In genomic region chr4:42950065-42950558, GRCm38 (mm10) we compare ENCODE assay signal across 8 mouse cellular contexts. TPM values are rescaled to one million over a fixed set of nuclear protein-coding genes. Genes with fewer than 3 reads are reported as not detected.
DNase-seq lines count a peak whose midpoint lies in the region; ATAC-seq and TF ChIP-seq lines count a peak whose summit lies in the region.

No protein-coding gene starts in this region.

- peak overlapping the region; percentile 91 for H3K4me2 ChIP-seq in hindbrain, postnatal 0 days (ENCODE audit: low read depth, low read length)

- H3K4me1 ChIP-seq in hindbrain, postnatal 0 days (ENCODE audit: insufficient read depth, low read length): peaks cover 63% of the 10 kb centered on the region

- no peak for TF ChIP-seq CTCF in gastrocnemius, adult 2 months (IDR thresholded peaks at IDR 0.05)
- TF ChIP-seq CTCF in hindbrain, postnatal 0 days (IDR thresholded peaks at IDR 0.05; ENCODE audit: low read depth): no peak

- DNase-seq in T-cell, adult 2 months (ENCODE audit: low spot score): peak; percentile 88
- peak; percentile 94 to 95 for DNase-seq in cerebellum, postnatal 10 days
- peak; percentile 96 for DNase-seq in gastrocnemius, adult 2 months
- DNase-seq in hindbrain, postnatal 0 days (ENCODE audit: low spot score): peak; percentile 92
- DNase-seq in left cerebral cortex, postnatal 14 days (ENCODE audit: low spot score in 2 of 2): peak; percentile 88 to 92
- peak; percentile 93 for DNase-seq in mesoderm, embryonic 11.5 days (ENCODE audit: low read depth, low spot score)
- peak; percentile 89 for DNase-seq in right cerebral cortex, postnatal 25 days

- no peaks in the 10 kb centered on the region for H3K9me3 ChIP-seq in hindbrain, postnatal 0 days (ENCODE audit: low read length)

- no peaks in the 10 kb centered on the region for H3K36me3 ChIP-seq in hindbrain, postnatal 0 days (ENCODE audit: insufficient read depth, low read length)

- peak overlapping the region; percentile 93 for H3K4me3 ChIP-seq in gastrocnemius, adult 2 months
- H3K4me3 ChIP-seq in hindbrain, postnatal 0 days (ENCODE audit: low read length): peak overlapping the region; percentile 78

- 1% methylated on average over 17 of the region's 27 CpGs for WGBS in hindbrain, postnatal 0 days

- peak overlapping the region; percentile 94 for H3K9ac ChIP-seq in hindbrain, postnatal 0 days (replicated peaks; ENCODE audit: low read length)

- ATAC-seq in hindbrain, postnatal 0 days: peak; percentile 57
- no peak for ATAC-seq in erythroid progenitor cell, adult 5-6 weeks (replicated peaks; ENCODE audit: low FRiP score, poor library complexity, severe bottlenecking)

- peak overlapping the region; percentile 100 for H3K27ac ChIP-seq in gastrocnemius, adult 2 months
- H3K27ac ChIP-seq in hindbrain, postnatal 0 days: peak overlapping the region; percentile 98

- intact Hi-C loops in gastrocnemius, adult 2 months (cut with DNase I): loop anchor here (10.0 kb wide), 1 partner anchor 1195 kb away; the partner anchor contains the start of genes Galt and Sigmar1
- intact Hi-C loops in left cerebral cortex, postnatal 14 days (cut with DNase I): no loop called here

- H3K27me3 ChIP-seq in hindbrain, postnatal 0 days (ENCODE audit: insufficient read depth, low read length): no peaks in the 10 kb centered on the region

RNA-seq across cellular contexts. Expression of gene Dnajb5, which starts 0.5 kb away (rescaled TPM):
- 100 to 1,000 TPM; 178 to 216 TPM for total RNA-seq in gastrocnemius, adult 2 months (2021)
- total RNA-seq in hindbrain, postnatal 0 days (2014; rRNA removed): 88.0 and 96.9 TPM in 2 replicates
- polyA plus RNA-seq in hindbrain, postnatal 0 days (2015; fragmentation: Nextera tagmentation; extraction: Ambion mirVana): 28.1 and 33.4 TPM in 2 replicates
- 100 to 1,000 TPM; 225 to 284 TPM for total RNA-seq in left cerebral cortex, postnatal 14 days (2021)
- 2.1 TPM in 1 of 2 replicates, not detected in the other for total RNA-seq in erythroid progenitor cell, adult 5-6 weeks (2015; ENCODE audit: low replicate concordance)
- 0.51 and 2.0 TPM in 2 replicates for total RNA-seq in erythroid progenitor cell, adult 5-6 weeks (2017; ENCODE audit: low replicate concordance)

RNA-seq across cellular contexts. Expression of gene 1700022I11Rik, which starts 19.3 kb away (rescaled TPM):
- not detected for total RNA-seq in gastrocnemius, adult 2 months (2021)
- not detected in 2 replicates for total RNA-seq in hindbrain, postnatal 0 days (2014; rRNA removed)
- polyA plus RNA-seq in hindbrain, postnatal 0 days (2015; fragmentation: Nextera tagmentation; extraction: Ambion mirVana): 0.37 and 0.60 TPM in 2 replicates
- total RNA-seq in left cerebral cortex, postnatal 14 days (2021): not detected
- not detected in 2 replicates for total RNA-seq in erythroid progenitor cell, adult 5-6 weeks (2015; ENCODE audit: low replicate concordance)
- total RNA-seq in erythroid progenitor cell, adult 5-6 weeks (2017; ENCODE audit: low replicate concordance): not detected in 2 replicates

RNA-seq across cellular contexts. Expression of gene Phf24, which starts 33.7 kb away (rescaled TPM):
- total RNA-seq in gastrocnemius, adult 2 months (2021): 1 to 10 TPM in 1 of 2 experiments, under 1 TPM in 1; 0.41 to 1.3 TPM
- total RNA-seq in hindbrain, postnatal 0 days (2014; rRNA removed): 123 and 130 TPM in 2 replicates
- 33.9 and 38.6 TPM in 2 replicates for polyA plus RNA-seq in hindbrain, postnatal 0 days (2015; fragmentation: Nextera tagmentation; extraction: Ambion mirVana)
- total RNA-seq in left cerebral cortex, postnatal 14 days (2021): 100 to 1,000 TPM; 328 to 359 TPM
- not detected in 2 replicates for total RNA-seq in erythroid progenitor cell, adult 5-6 weeks (2015; ENCODE audit: low replicate concordance)
- under 0.01 TPM in 1 of 2 replicates, not detected in the other for total RNA-seq in erythroid progenitor cell, adult 5-6 weeks (2017; ENCODE audit: low replicate concordance)

RNA-seq across cellular contexts. Expression of gene Vcp, which starts 50.2 kb away (rescaled TPM):
- 100 to 1,000 TPM; 229 to 272 TPM for total RNA-seq in gastrocnemius, adult 2 months (2021)
- total RNA-seq in hindbrain, postnatal 0 days (2014; rRNA removed): 187 and 191 TPM in 2 replicates
- 445 and 455 TPM in 2 replicates for polyA plus RNA-seq in hindbrain, postnatal 0 days (2015; fragmentation: Nextera tagmentation; extraction: Ambion mirVana)
- total RNA-seq in left cerebral cortex, postnatal 14 days (2021): 100 to 1,000 TPM; 223 to 226 TPM
- 68.3 and 73.9 TPM in 2 replicates for total RNA-seq in erythroid progenitor cell, adult 5-6 weeks (2015; ENCODE audit: low replicate concordance)
- total RNA-seq in erythroid progenitor cell, adult 5-6 weeks (2017; ENCODE audit: low replicate concordance): 120 and 189 TPM in 2 replicates

Comparison
In these comparisons a context has a peak if more than half of its experiments do, and no peak if none do; other contexts are left out.
1. RNA of gene Dnajb5, which starts 0.5 kb away (total RNA-seq): 225 to 284 TPM in left cerebral cortex, postnatal 14 days, 178 to 216 TPM in gastrocnemius, adult 2 months and 88.0 to 96.9 TPM in hindbrain, postnatal 0 days; 0.51 to 2.1 TPM in erythroid progenitor cell, adult 5-6 weeks; every median in the first group is over 10 times any median in the second.
2. RNA of gene Phf24, which starts 33.7 kb away (total RNA-seq): 328 to 359 TPM in left cerebral cortex, postnatal 14 days and 123 to 130 TPM in hindbrain, postnatal 0 days; 0.41 to 1.3 TPM in gastrocnemius, adult 2 months and under 0.01 TPM in erythroid progenitor cell, adult 5-6 weeks; every median in the first group is over 10 times any median in the second.
3. Peak in every context shown above with its lines, with median percentiles within 50 percentile points of each other: DNase-seq.